Mouse (Mus musculus): ENCODE measurements around the gene Lrrn2. TPM values are rescaled to one million over a fixed set of nuclear protein-coding genes. Genes with fewer than 3 reads are reported as not detected.

Lrrn2 gene
- polyA plus RNA-seq, 1 experiment from 2014 or later: 9.8 TPM

- H3K9ac ChIP-seq: no peak overlapping the region
- peaks cover 21% of the 10 kb centered on the region for H3K27me3 ChIP-seq (replicated peaks)
- H3K36me3 ChIP-seq: no peaks in the 10 kb centered on the region; the same call in 1 of the 2 replicates
- no peak for ATAC-seq (ENCODE audit: insufficient number of reproducible peaks, low FRiP score)
- 50% methylated on average over 4 of the region's 4 CpGs for WGBS
- H3K4me3 ChIP-seq: no peak overlapping the region
- H3K4me2 ChIP-seq: no peak overlapping the region
- H3K27ac ChIP-seq (ENCODE audit: poor library complexity, severe bottlenecking): no peak overlapping the region
- H3K4me1 ChIP-seq (replicated peaks): peaks cover 25% of the 10 kb centered on the region
- H3K9me3 ChIP-seq (replicated peaks): no peaks in the 10 kb centered on the region
These were observed 6.6 kb downstream of the Lrrn2 start for GRCm38 (mm10) chr1:132886626-132887025.

GRCm38 (mm10) chr1:132888811-132889210, 8.7 kb downstream of the Lrrn2 start:
- Histone ChIP-seq H3K9ac (no peak overlapping the region), H3K27ac (ENCODE audit: poor library complexity, severe bottlenecking) (no peak overlapping the region), H3K36me3 (no peaks in the 10 kb centered on the region; the same call in 1 of the 2 replicates), H3K4me1 (replicated peaks) (peaks cover 31% of the 10 kb centered on the region), H3K27me3 (replicated peaks) (peaks cover 8% of the 10 kb centered on the region; the same call in 1 of the 2 replicates), H3K4me2 (no peak overlapping the region), H3K4me3 (no peak overlapping the region), H3K9me3 (replicated peaks) (no peaks in the 10 kb centered on the region)
- no peak for ATAC-seq (ENCODE audit: insufficient number of reproducible peaks, low FRiP score)
- WGBS: 62% methylated on average over 4 of the region's 4 CpGs

DNA sequence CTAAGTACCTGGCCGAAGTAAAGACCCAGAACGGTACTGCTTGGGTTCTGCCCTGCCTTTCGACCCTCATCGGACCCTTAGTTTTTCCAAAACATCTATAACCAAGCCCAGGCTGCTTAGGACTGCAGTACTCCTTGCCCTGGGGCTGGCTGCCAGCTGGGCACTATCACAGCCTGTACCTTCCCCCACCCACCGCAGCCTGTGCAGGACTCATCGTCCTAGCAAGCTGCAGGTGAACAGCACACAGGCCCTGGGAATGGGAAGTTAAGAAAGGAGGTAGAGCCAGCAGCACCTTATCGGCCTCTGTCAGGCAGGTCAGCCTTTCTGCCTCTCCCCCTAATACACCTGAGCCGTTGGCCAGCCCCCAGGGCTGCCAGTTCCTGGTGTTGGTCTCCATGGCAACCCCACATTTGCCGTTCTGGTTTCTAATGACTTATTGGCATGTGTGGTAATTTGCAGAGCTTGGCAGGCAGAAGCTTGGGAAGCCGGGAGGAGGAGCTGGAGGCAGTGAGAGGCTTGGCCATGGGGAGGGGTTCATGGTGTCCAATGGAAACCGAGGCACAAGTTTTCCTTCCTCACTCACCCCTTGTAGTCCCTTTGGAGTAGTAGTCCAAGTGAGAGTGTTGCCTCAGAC, 10.2 kb downstream of the Lrrn2 start:
- 70% methylated on average over 11 of the region's 11 CpGs for WGBS
- H3K27me3 ChIP-seq (replicated peaks): peaks cover 8% of the 10 kb centered on the region; the same call in 1 of the 2 replicates
- no peak overlapping the region for H3K4me2 ChIP-seq
- no peak overlapping the region for H3K9ac ChIP-seq
- ATAC-seq (ENCODE audit: insufficient number of reproducible peaks, low FRiP score): no peak
- H3K4me3 ChIP-seq: no peak overlapping the region
- no peaks in the 10 kb centered on the region for H3K9me3 ChIP-seq (replicated peaks)
- H3K27ac ChIP-seq (ENCODE audit: poor library complexity, severe bottlenecking): no peak overlapping the region
- H3K36me3 ChIP-seq: no peaks in the 10 kb centered on the region; the same call in 1 of the 2 replicates
- H3K4me1 ChIP-seq (replicated peaks): peaks cover 33% of the 10 kb centered on the region

- no peak for ATAC-seq (ENCODE audit: insufficient number of reproducible peaks, low FRiP score)
- Histone ChIP-seq H3K27me3 (replicated peaks) (peaks cover 8% of the 10 kb centered on the region; the same call in 1 of the 2 replicates), H3K27ac (ENCODE audit: poor library complexity, severe bottlenecking) (no peak overlapping the region), H3K36me3 (no peaks in the 10 kb centered on the region; the same call in 1 of the 2 replicates), H3K9me3 (replicated peaks) (no peaks in the 10 kb centered on the region), H3K4me3 (no peak overlapping the region), H3K4me1 (replicated peaks) (peaks cover 21% of the 10 kb centered on the region), H3K4me2 (no peak overlapping the region), H3K9ac (no peak overlapping the region)
- WGBS: 71% methylated on average over 2 of the region's 2 CpGs
These were observed 12.0 kb downstream of the Lrrn2 start for GRCm38 (mm10) chr1:132892065-132892464.

DNA sequence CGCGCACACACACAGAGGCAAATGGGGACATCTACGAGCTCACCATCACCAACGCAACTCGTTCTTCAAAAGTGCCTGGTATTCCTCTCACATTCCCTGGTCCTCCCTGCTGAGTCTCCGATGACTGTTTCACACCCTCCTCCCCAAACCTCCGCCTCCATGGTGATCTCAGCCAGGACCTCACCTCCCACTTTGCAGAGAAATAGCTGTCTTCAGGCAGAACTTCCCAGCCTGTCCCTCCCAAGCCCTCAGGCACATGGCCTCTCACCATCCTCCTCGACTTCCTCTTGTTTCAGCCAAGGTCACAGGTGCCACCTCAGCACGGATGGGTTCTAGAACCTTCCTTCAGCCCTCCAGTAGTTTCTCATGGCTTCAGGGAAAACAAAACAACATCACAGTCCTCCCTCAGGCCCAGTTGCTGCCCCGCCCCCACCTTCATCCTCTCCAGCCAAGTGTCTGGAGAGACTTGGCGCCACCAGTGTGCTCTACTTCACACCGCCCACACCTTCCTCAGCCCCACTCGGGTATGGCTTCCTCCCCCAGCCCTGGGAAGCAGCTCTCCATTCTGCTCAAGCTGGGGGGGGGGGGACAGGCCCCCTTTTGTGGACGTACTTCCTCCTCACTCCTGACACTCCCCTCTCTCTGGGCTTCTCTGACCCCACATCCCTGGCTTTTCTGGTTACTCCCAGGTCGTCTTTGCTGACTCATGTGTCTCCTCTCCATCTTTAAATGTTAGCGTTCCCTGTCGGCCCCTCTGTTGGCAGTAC, 13.4 kb downstream of the Lrrn2 start:
- no peak overlapping the region for H3K9ac ChIP-seq
- H3K4me1 ChIP-seq (replicated peaks): peaks cover 18% of the 10 kb centered on the region
- WGBS: 39% methylated on average over 17 of the region's 17 CpGs
- no peak overlapping the region for H3K27ac ChIP-seq (ENCODE audit: poor library complexity, severe bottlenecking)
- H3K4me3 ChIP-seq: no peak overlapping the region
- H3K9me3 ChIP-seq (replicated peaks): no peaks in the 10 kb centered on the region
- ATAC-seq (ENCODE audit: insufficient number of reproducible peaks, low FRiP score): peak; percentile 68
- peaks cover 4% of the 10 kb centered on the region; the same call in 1 of the 2 replicates for H3K27me3 ChIP-seq (replicated peaks)
- H3K36me3 ChIP-seq: no peaks in the 10 kb centered on the region; the same call in 1 of the 2 replicates
- no peak overlapping the region for H3K4me2 ChIP-seq

GRCm38 (mm10) chr1:132899029-132899428, 19.0 kb downstream of the Lrrn2 start:
- WGBS: 90% methylated on average over 6 of the region's 6 CpGs

GRCm38 (mm10) chr1:132899626-132900025, 19.6 kb downstream of the Lrrn2 start:
- Histone ChIP-seq H3K27me3 (replicated peaks) (0 out of 2 replicates have a peak, but pooled peaks cover 9% of the 10 kb centered on the region), H3K4me2 (no peak overlapping the region), H3K36me3 (no peaks in the 10 kb centered on the region), H3K9ac (no peak overlapping the region), H3K27ac (ENCODE audit: poor library complexity, severe bottlenecking) (no peak overlapping the region), H3K4me3 (no peak overlapping the region), H3K4me1 (replicated peaks) (peaks cover 10% of the 10 kb centered on the region), H3K9me3 (replicated peaks) (no peaks in the 10 kb centered on the region)
- no peak for ATAC-seq (ENCODE audit: insufficient number of reproducible peaks, low FRiP score)
- WGBS: 55% methylated on average over 7 of the region's 7 CpGs

More at GRCm38 (mm10) chr1:132899029-132899428, 19.0 kb downstream of the Lrrn2 start:
- no peaks in the 10 kb centered on the region for H3K9me3 ChIP-seq (replicated peaks)
- peaks cover 16% of the 10 kb centered on the region for H3K4me1 ChIP-seq (replicated peaks)
- H3K27me3 ChIP-seq (replicated peaks): 0 out of 2 replicates have a peak, but pooled peaks cover 6% of the 10 kb centered on the region
- H3K36me3 ChIP-seq: no peaks in the 10 kb centered on the region
- H3K27ac ChIP-seq (ENCODE audit: poor library complexity, severe bottlenecking): no peak overlapping the region
- no peak overlapping the region for H3K4me3 ChIP-seq
- no peak overlapping the region for H3K4me2 ChIP-seq
- no peak for ATAC-seq (ENCODE audit: insufficient number of reproducible peaks, low FRiP score)
- H3K9ac ChIP-seq: no peak overlapping the region

GRCm38 (mm10) chr1:132900945-132901344, 20.9 kb downstream of the Lrrn2 start:
- Histone ChIP-seq H3K27ac (ENCODE audit: poor library complexity, severe bottlenecking) (no peak overlapping the region), H3K9ac (no peak overlapping the region), H3K36me3 (no peaks in the 10 kb centered on the region), H3K4me3 (no peak overlapping the region), H3K4me1 (replicated peaks) (peaks cover 10% of the 10 kb centered on the region), H3K27me3 (replicated peaks) (0 out of 2 replicates have a peak, but pooled peaks cover 9% of the 10 kb centered on the region), H3K4me2 (no peak overlapping the region), H3K9me3 (replicated peaks) (no peaks in the 10 kb centered on the region)
- ATAC-seq (ENCODE audit: insufficient number of reproducible peaks, low FRiP score): no peak
- 77% methylated on average over 5 of the region's 5 CpGs for WGBS

DNA sequence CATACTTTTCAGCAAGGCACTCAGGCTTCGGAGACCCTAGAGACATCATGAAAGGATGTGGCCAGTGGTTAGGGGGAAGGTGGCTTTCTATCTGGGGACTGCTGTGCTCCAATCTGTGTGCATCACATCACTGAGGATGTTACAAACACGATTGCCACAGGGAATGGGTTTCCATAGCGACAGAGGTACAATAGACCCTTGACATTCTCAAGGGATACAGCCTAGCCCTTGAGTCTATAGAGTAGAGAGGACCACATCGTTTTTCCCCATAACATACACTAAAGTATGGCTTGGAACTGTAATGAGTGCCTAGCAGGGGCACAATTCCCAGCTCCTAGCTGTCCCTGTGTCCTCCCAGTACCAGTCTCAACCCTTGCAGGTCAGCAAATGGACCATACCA, 23.4 kb downstream of the Lrrn2 start:
- no peak overlapping the region for H3K9ac ChIP-seq
- 0 out of 2 replicates have a peak, but pooled peaks cover 5% of the 10 kb centered on the region for H3K9me3 ChIP-seq (replicated peaks)
- H3K27me3 ChIP-seq (replicated peaks): 0 out of 2 replicates have a peak, but pooled peaks cover 9% of the 10 kb centered on the region
- no peak overlapping the region for H3K4me3 ChIP-seq
- H3K36me3 ChIP-seq: no peaks in the 10 kb centered on the region
- peaks cover 10% of the 10 kb centered on the region for H3K4me1 ChIP-seq (replicated peaks)
- ATAC-seq (ENCODE audit: insufficient number of reproducible peaks, low FRiP score): no peak
- no peak overlapping the region for H3K27ac ChIP-seq (ENCODE audit: poor library complexity, severe bottlenecking)
- H3K4me2 ChIP-seq: no peak overlapping the region
- 58% methylated on average over 4 of the region's 4 CpGs for WGBS

DNA sequence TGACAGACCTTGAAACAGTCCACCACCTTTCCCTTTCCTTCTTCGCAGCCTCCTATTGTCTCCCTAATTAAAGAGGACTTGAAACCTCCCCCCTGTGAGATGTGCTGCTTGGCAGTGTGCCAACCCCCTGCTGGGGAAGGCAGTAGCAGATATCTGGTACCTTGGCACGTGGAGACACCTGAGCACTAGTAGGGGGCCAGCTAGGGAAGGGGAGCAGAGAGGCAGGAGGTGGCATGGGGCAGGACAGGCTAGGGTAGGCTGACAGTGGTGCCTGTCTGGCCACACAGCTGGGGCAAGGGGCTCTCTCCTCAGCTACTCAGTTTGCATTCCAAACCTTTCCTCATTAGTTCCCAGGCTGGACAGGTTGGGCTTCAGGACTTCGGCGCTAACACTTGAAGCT, 29.0 kb downstream of the Lrrn2 start:
- WGBS: 62% methylated on average over 4 of the region's 4 CpGs
- Histone ChIP-seq H3K4me3 (no peak overlapping the region), H3K36me3 (no peaks in the 10 kb centered on the region)

DNA sequence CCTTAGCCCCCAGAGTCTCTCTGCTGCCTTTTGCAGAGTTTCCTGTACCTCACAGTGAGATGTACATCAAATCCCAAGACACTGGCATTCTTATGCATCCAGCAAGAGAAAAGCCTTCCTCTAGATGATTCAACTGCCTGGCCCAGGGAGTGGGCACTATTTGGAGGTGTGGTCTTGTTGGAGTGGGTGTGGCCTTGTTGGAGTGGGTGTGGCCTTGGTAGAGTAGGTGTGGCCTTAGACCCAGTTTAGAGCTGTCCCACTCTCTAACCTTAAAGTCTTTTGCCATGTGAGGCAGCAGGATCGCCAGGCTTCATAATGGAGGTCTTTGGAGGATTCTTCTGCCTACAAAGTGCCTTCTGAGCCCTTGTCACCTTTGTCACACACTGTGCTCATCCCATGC, 29.9 kb downstream of the Lrrn2 start:
- H3K27me3 ChIP-seq (replicated peaks): no peaks in the 10 kb centered on the region
- no peak for ATAC-seq (ENCODE audit: insufficient number of reproducible peaks, low FRiP score)
- no peak overlapping the region for H3K27ac ChIP-seq (ENCODE audit: poor library complexity, severe bottlenecking)
- H3K4me2 ChIP-seq: no peak overlapping the region
- 0 out of 2 replicates have a peak, but pooled peaks cover 5% of the 10 kb centered on the region for H3K9me3 ChIP-seq (replicated peaks)
- 75% methylated on average over 1 of the region's 1 CpGs for WGBS
- no peaks in the 10 kb centered on the region for H3K36me3 ChIP-seq
- H3K4me3 ChIP-seq: no peak overlapping the region
- H3K9ac ChIP-seq: no peak overlapping the region
- 0 out of 2 replicates have a peak, but pooled peaks cover 4% of the 10 kb centered on the region for H3K4me1 ChIP-seq (replicated peaks)

More for the DNA sequence above, 29.0 kb downstream of the Lrrn2 start:
- H3K27ac ChIP-seq (ENCODE audit: poor library complexity, severe bottlenecking): no peak overlapping the region
- 0 out of 2 replicates have a peak, but pooled peaks cover 4% of the 10 kb centered on the region for H3K4me1 ChIP-seq (replicated peaks)
- no peak overlapping the region for H3K9ac ChIP-seq
- H3K4me2 ChIP-seq: no peak overlapping the region
- no peak for ATAC-seq (ENCODE audit: insufficient number of reproducible peaks, low FRiP score)
- 0 out of 2 replicates have a peak, but pooled peaks cover 2% of the 10 kb centered on the region for H3K27me3 ChIP-seq (replicated peaks)
- H3K9me3 ChIP-seq (replicated peaks): 0 out of 2 replicates have a peak, but pooled peaks cover 5% of the 10 kb centered on the region

Measured in heart, embryonic 12.5 days (tissue).